Mouse (Mus musculus) kidney, adult 2 months (tissue): ENCODE measurements around the gene Fnip1.

ENCODE experiments used
- CTCF ChIP-seq: fragments of 200-500 bp; conservative IDR thresholded peaks from 2 replicates; pipeline ENCODE4 v1.5.1; 2011; ENCODE audit warnings: low read depth, mild to moderate bottlenecking, control low read depth, low read length, moderate library complexity, mixed read lengths; ENCODE audit not compliant: insufficient read depth, insufficient read length
- POLR2A ChIP-seq: fragments of 200-500 bp; IDR thresholded peaks from one replicate; pipeline ENCODE4 v1.6.1; 2011; ENCODE audit warnings: low read depth, low read length, control low read depth

DNA sequence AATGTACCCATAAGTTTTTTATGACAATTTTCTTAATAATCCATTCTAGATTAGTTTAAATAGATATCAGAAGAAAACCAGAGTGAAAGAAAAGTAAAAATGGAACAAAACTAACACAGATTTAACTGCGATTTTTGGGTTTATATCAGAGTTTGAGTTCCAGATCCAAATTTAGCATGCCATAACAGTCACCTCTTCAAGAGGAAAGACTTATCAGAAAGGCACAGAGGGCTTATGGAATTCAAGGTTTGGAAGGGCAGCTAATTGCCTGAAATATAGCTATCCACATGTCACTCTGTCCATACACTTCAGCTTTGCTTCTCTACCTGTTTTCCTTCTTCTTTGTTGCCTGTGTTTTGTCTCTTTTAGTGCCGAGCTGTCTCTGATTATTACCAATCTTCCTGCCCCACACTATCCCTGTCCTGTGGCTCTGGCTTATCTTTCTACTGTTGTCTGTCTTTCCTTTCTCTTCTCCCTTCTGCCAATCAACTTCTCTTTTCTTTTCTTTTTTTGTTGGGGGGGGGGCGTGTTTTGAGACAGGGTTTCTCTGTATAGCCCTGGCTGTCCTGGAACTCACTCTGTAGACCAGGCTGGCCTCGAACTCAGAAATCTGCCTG, 31.0 kb upstream of the Fnip1 start:
- TF ChIP-seq POLR2A (no peak), CTCF (no peak)
